Mouse (Mus musculus) granulocyte monocyte progenitor cell, adult 5-6 weeks (primary cell): ENCODE measurements around the gene Col6a2. TPM values are rescaled to one million over a fixed set of nuclear protein-coding genes. Genes with fewer than 3 reads are reported as not detected.
A peak's percentile ranks its signal among the peaks of the same experiment; 100 is the strongest.

Experiments
- ATAC-seq: replicated peaks from 2 replicates; pipeline ENCODE4 v1.8.0; 2016; ENCODE audit warnings: mild to moderate bottlenecking, moderate TSS enrichment, inconsistent platforms; ENCODE audit not compliant: poor library complexity, severe bottlenecking
- total RNA-seq, 2 experiments: library from RNA; stranded (forward) in 1 of 2; stranded (reverse) in 1 of 2; fragments of 200-712, 200-1000 nt in 1 of 2; fragments of >200 nt in 1 of 2; fragmentation: Nextera tagmentation in 1 of 2; gene quantifications; 2 replicates each; pipeline ENCODE4 v1.2.3; 2014 to 2017

Col6a2 gene
- total RNA-seq (2014; fragmentation: Nextera tagmentation) = not detected in 2 replicates
- 0.13 TPM in 1 of 2 replicates, not detected in the other for total RNA-seq (2017)

DNA sequence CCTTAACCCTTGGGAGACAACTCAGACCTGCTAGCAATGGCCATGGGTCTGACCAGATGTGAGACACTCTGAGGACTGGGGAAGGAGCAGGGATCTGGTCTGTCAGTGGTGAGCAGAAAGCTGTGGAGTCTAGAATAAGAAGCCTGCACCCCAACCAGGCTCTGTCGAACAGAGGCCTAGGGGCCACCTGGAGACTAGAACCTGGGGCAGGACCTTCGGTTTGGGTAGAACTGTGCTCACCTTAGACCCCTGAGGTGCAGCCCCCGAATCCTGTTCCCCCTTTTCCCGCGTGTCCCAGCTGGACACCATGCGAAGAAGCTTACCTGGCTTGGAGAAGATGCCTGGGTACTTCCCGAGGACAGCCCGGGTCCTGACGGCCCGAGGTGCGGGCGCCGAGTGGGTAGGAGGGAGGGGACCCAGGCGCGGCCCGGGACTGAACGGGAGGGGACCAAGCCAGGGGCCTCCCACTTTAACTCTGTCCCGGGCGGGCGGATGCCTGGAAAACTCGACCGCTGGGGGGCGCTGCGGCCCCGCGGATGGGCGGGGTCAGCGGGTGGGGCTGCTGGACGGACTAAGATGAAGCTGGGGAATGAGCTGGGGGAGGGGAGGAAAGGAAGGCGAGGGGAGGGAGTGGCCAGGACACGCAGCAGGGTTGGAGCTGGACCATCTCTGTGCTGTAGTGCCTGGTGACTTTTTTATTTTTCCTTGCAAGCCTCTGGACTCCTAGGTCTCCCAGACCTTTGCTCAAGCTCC, at the start of gene Col6a2:
Col6a2 (minus strand) TSS at position 703 of the 753 bp plus-strand sequence.
- ATAC-seq = peak; percentile 55

DNA sequence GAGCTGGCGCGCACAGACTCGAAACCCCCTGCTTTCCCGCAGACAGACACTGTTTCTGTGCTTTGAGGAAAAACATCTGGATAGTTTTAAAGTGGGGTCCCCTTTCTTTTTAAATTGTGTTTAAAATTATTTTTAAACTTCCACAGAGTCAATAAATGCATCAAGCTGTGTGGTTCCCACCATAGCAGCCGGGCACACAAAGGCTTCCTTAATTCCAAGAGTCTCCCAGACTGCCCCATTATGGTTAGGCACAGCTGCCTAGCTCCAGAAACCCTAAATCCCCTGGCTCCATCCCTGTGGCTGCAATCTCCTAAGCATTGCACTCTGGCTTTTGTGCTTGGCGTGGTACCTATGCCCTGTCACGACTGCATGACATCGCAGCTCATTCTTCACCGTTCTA, 48.5 kb upstream of the Col6a2 start:
- no peak for ATAC-seq

DNA sequence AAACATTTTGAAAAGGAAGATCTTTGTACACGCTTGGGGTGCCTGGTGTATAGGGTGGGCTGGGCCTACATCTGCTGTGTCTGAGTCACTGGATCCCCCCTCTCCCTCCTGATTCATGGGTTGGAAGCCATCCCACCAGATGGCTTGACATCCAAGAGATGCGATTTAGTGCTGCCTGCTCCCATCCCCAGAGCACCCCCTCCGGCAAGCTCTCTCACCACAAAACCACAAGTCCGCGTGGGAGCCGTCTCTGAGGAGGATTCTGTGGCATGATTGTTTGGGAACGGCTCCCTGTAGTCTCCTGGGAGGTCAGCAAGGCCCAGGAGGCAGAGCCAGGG, 45.5 kb upstream of the Col6a2 start:
- no peak for ATAC-seq

DNA sequence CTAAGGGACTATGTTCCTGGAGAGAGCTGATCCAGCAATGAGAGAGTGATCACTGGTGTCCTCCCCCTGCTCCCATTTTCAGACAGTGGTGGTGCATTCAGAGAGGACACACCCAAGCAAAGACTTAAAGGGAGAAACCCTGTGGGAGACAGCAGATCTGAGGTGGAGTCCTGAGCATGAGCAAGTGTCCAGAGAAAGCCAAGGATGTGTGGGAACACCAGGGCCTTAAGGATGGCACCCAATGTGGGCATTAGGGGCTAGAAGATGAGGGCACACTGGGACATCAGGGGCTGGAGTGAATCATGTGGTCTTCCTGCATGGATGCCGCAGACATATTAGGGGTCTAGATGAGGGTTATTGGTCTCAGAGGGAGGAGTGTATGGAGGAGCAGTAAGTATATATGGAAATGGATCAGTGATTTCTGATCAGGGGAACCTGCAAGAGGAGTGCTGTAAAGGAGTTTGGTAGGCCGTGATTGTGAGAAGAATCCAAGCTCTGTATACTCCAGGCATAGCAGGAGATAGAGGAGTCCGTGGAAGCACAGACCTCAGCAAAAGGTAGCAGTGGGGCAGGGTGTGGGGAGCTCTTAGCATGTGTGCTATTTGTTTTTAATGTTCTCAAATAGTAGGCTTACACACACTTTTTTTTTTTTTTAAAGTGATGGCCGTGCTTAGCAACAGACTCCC, 45.0 kb upstream of the Col6a2 start:
- no peak for ATAC-seq

DNA sequence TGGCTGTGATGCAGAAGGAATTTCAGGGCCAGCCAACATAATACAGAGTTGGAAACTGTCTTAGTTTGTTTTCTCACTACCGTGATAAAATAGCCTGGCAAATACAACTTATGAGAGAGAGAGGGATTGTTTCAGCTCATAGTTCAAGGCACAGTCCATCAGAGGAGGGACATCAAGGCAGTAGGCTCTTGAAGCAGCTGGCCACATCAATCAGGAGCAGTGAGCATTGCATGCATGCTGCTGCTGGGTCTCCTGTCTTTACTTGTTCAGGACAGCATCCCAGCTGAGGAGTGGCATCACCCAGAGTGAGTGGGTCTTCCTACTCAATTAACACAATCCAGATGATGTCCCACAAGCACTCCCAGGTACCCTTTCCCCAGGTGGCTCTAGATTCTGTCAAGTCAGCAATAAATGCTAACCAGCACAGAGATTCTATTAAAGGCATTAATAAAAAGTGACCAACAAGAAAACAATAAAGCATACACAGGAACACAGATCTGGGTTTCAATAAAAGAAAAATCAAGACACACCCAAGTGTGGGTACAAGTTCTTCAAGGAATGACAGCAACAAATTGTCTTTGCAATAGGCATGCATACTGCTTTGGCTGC, 43.9 kb upstream of the Col6a2 start:
- ATAC-seq = no peak

DNA sequence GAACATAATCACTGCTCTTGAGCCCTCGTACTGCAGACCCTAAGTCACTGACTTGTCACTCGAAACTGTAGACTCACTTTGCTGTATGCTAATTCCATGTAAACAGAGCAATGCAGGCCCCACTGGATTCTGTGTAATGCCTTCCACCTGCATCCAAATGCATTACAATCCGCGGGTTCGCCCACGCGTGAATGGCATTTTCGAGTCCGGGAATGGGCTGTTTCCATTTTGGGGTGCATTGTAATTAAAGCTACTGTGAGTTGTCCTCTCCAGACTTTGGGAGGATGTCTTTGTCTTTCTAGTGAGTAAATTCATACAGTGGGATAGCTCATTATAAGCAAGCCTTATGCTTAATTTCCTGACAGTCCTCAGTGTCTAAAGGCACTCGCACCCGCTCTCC, 42.1 kb upstream of the Col6a2 start:
- no peak for ATAC-seq

DNA sequence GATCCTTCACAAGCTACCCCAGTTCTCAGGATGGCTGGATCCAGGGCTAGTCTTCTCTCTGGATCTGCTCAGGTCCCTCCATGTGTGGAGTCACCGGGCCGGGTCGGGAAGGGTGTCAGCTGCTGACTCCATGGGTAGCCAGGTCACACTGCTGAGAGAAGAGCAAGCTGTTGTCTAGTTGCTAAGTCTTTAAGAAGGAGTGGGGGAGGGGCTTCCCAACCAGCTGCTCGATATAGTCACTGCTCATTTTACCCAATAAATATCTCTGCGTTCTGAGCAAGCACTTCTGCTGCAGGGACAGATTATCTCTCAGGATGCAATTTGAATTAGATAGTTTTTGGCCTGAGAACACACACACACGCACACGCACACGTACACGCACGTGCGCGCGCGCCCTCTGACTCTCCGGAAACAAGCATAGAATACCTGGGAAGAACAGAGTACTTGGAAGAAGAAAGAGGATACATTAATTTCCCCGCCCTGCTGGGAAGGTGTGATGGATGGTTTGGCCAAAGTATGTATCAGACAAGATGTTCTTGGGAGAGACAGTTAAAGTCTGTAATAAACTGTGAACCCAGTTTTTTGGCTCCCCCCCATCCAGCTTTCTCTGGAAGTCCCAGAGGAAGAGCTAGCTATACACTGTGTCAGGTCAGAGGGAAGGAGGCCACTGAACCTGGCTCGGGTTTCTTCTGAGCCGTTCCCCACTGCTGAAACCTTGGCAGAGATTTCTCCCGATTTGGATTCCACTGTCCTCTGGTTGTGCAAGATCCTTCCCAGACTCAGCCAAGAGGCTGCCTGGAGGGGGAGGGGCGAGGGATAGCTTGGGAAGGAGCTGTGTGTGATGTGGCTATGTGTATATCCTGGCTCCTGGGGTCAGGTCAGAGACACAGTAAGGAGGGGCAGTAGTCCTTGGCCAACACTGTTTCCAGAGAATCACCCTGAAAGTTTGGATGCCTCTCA, 41.0 kb upstream of the Col6a2 start:
- no peak for ATAC-seq

DNA sequence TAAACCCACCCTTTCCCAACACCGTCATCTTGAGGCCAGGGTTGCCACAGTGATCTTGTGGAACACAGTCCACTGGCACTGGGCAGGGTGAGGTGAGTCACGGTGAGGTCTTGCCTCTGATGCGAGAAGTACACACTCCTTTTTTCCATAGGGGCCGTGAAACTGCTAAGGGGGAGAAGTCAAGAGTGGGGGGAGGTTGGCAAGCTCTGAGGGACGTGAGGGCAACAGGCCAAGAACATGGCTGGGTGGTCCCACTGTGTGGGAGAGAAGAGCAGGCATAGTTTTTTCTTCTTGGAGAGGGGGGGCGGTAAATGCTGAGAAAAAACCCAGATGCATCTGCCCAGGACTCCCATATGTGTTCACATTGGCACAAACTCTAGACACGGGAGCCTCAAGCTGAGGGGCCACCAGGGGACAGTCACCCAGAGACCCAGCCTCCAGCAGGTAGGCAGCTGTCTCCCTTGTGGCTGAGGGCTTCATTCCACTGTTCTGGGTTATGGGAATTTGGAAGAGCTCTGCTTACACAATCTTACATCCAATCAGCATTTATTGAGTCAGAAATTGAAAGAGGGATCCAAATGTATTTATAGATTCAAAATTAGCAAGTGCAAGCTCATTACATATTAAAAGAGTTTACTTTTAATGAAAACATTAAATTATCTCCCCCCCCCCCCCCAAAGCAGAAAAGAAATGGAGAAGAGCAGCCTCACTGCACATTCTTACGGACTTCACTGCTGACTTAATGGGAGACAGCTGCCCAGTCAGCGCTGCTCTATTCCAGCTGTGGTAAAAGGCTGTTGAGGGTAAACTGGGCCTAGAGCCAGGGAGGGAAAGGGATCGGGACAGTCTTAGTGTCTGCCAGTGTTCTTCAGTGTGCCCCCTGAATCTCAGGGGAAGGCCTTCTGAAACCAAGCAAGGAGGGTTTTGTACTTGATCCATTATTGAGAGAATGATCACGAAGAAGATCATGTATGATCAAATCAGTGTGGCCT, 30.2 kb upstream of the Col6a2 start:
- no peak for ATAC-seq

DNA sequence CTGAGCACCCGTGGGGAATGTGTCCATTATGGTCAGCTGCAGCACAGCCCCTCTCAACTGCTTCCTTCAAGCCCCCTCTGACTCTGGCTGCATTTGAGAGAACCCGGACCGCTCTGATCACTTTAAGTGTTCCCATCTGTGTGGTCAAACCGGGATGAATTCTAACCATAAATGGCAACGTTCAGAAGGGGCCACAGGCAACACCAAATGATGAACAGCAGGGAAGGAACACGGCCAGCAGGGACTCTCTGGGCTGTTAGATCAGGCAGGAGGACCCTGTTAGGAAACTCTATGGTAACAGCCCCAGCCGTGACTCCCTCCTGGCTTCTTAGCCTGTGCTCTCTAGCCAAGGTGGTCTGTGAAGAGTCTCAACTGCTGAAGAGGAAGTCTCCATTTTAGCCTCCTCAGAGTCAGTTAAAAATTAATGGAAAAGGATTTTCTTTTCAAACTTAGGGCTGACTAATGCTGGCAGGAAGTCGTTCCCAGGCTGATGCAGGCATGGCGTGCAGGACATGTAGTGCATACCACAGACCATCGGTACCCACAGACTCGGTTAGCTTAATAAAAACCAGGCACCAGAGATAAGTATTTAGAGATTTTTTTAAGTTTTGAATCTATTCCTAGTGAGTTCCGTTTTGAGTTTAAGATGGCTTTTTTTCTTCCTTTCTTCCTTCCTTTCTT, 27.4 kb upstream of the Col6a2 start:
- no peak for ATAC-seq

DNA sequence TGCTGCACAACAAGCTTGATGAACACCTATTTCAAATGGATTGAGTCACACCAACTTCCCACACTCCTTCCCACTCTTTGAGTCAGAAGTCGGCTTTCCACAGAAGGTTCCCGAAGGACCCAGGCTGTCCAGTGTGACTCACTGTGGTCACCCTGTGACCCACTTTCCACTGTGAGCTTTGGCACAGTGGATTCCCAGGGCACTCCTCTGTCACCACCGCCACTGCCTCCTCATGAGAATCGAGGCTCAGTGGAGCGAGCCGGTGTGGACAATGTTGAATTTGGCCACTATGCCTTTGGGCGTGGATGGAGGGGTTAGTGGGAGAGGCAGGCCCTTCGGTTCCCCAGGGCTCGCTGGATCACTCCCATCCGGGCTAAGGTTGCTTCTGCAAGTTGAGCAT, 25.3 kb upstream of the Col6a2 start:
- ATAC-seq = no peak

DNA sequence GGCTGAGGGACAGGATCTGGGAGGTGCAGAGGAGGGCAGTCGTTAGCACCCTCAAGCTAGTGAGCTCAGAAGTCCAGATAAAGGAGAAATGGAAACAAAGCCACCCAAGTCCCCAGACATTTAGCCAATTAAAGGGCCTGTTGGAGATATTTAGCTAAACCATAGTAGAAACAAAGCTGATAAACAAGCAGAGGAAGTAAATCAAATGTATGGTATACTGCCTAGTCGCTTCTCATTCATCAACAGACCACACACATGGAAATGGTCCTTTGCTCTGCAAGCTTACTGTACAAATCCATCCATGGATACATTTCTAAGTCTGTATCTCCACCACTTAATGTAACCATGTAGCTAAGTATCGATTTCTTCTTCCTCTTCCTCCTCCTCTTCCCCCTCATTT, 24.0 kb upstream of the Col6a2 start:
- no peak for ATAC-seq

DNA sequence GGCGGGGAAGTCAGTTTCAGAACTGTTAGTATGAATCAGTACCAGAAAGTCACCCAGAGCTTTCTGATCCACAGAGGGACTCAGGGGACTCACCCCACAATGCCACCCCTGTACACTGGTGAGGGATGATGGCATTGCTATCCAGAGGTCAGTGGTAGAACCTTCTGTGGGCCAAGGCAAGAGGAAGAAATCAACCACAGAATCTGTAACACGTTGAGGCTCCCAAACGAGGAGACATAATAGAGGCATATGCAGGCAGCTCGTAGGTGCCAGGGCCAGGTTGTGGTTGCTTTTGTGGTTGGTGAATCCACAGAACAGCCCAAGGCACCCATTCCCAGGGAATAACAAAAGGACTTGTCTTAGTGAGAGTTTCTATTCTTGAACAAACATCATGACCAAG, 22.3 kb upstream of the Col6a2 start:
- ATAC-seq = no peak

DNA sequence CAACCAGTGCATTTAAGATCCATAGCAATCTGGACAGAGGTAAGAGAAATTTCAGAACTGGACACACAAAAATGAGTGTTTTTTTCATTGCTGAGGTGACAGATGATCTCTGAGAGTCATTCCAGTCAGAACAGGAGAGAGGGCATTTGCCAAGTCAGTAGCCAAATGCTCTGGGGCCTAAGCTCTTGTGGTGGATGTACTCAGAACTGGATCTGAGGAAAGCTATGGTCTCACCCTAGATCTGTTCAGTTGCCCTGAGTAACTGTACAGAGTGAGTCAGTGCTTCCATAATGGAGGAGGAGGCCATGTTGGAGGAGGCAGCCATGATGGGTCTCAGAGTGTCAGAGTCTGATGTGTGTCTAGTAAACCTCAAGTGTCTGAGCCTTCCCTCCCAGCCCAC, 21.6 kb upstream of the Col6a2 start:
- ATAC-seq = no peak

DNA sequence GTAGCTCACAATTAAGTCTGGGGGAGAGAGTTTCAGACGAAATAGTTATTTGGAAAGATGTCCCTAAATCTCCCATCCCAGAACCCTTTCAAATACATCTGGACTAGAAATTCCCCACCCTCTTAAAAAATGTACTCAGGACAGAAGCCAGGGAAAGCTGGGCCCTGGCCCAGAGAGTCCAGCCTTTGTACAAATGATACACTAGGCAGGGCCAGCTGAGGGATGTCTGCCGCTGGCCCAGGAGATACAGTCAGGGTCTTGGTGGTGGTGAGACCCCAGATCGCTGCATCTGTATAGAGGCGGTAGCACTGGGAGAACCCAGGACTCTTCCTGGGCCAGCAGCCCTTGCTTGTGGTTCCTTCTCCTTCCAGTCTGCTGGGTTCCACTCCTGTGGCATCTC, 20.6 kb upstream of the Col6a2 start:
- ATAC-seq = no peak

DNA sequence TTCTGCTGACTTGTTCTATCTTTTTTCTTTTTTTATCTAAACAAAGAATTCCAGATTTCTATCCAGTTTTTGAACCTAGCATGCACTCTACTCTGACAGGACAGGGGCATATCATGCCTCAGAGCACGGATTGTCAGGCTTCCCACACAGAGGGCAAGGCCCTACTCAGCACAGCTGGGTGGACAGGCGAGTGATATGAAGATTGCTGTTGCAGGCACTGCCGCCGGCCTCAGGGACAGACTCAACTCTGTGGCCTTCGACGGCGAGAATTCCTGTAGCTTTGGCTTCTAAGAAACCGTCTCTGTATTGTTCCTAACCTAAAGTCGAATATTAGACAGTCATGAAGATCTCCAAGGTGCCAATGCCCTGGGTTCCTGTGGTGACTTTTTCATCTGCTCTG, 20.0 kb upstream of the Col6a2 start:
- no peak for ATAC-seq

DNA sequence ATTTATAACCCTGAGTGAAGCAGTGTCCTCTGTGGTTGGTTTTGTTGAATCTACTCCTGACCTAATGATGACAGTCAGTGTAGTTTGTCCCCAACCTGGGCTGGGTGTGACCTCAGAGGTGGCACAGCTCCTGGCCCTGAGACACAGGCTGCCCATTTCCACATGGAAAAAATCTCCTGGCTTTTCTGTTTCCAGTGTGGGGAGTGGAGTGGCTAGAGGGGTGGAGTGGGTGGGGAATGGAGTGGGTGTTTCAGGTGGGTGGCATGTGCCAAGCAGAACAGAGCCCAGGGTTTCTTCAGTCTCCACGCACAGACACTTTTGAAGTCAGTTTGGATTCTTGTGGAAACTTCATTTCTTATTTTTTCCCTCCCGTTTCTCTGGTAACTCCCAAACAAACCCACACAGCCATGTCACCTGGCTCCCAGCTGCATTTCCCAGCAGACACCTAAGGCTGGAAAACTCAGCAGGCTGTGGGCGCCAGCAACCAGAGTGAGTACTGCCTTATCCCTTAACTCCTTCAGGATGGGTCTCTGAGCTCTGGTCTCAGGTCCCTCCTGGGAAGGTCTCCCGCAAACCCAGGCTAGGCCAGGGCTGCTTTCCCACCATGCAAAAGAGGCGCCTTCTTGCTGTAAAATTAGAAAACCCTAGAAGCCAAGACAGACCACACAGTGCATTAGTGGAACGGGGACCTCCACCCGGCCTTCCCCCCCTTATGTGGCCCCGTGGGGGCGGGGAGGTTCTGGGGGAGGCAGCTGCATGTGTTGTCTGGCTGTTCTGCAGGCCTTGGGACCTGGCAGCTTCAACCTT, 19.4 kb upstream of the Col6a2 start:
- no peak for ATAC-seq

DNA sequence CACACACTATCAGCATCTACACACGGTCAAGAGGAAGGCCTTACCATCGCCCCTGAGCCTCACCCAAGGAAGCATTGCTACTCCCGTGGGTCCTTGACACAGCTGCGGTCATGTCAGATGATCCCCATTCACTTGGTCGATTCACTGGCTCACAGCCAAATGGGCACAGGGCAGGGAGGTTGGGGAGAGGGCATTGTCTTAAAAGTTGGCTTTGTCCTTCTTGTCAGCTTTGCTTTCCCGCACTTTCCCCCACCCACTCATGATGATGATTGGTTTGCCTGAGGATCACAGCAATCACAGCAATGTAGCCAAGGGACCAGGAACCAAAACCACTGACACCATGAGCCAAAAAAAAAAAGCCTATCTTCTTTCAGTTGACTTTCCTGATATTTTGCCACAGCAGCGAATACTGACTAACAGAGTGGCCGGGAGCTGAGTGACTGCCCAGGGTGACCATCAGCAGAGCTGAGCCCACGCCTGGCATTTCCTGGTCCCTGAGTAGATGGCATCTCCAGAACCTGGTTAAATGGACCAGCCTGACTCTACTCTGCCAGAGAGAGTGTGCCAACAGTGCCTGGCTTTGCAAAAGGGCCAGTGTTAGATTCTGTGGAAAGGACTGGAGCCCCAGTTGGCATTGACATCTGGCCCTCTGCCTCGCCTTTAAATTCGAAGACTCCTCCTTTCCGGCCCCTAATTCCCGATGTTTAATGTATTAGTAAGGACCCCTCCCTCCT, 18.6 kb upstream of the Col6a2 start:
- no peak for ATAC-seq
